Mouse (Mus musculus) ES-CJ7 (cell line): Measurements from ENCODE around the gene Cyp4a31.
"Not testable (repeated sequence)": the region's sequence is repeated elsewhere in the genome, so short reads cannot be mapped to it uniquely, and the experiment has no call there.

Experiments
- DNase-seq: peaks from one replicate; pipeline ENCODE4 v3.0.0; 2011; ENCODE audit warnings: low read depth, low spot score

The Cyp4a31 gene

GRCm38 (mm10) chr4:115563401-115563800, at the start of gene Cyp4a31:
Cyp4a31 (plus strand) TSS chr4:115563649.
- no peak for DNase-seq

- not testable (repeated sequence) for DNase-seq
Measured at GRCm38 (mm10) chr4:115513964-115514363, 49.5 kb upstream of the Cyp4a31 start.

GRCm38 (mm10) chr4:115518000-115518399, 45.4 kb upstream of the Cyp4a31 start, which contains the start of gene Cyp4a10:
Cyp4a10 (plus strand) TSS chr4:115518264.
- not testable (repeated sequence) for DNase-seq

GRCm38 (mm10) chr4:115519444-115519843, 44.0 kb upstream of the Cyp4a31 start:
- DNase-seq: no peak

- DNase-seq: peak; percentile 32
Measured at GRCm38 (mm10) chr4:115521766-115522165, 41.7 kb upstream of the Cyp4a31 start.

GRCm38 (mm10) chr4:115545101-115545500, 18.3 kb upstream of the Cyp4a31 start:
- no peak for DNase-seq

- DNase-seq: no peak
Measured at GRCm38 (mm10) chr4:115546141-115546828, 17.2 kb upstream of the Cyp4a31 start.

GRCm38 (mm10) chr4:115552726-115553125, 10.7 kb upstream of the Cyp4a31 start:
- DNase-seq: no peak

- DNase-seq: no peak
Measured at GRCm38 (mm10) chr4:115555513-115555912, 7.9 kb upstream of the Cyp4a31 start.

- peak; percentile 86 for DNase-seq
Measured at GRCm38 (mm10) chr4:115557861-115558561, 5.4 kb upstream of the Cyp4a31 start.

GRCm38 (mm10) chr4:115561236-115561635, 2.2 kb upstream of the Cyp4a31 start:
- peak; percentile 72 for DNase-seq

GRCm38 (mm10) chr4:115564469-115565225, 1.2 kb downstream of the Cyp4a31 start:
- not testable (repeated sequence) for DNase-seq

GRCm38 (mm10) chr4:115575255-115575654, 11.8 kb downstream of the Cyp4a31 start:
- DNase-seq: no peak

- no peak for DNase-seq
Measured at GRCm38 (mm10) chr4:115575776-115576175, 12.3 kb downstream of the Cyp4a31 start.

GRCm38 (mm10) chr4:115583036-115583435, 19.6 kb downstream of the Cyp4a31 start:
- no peak for DNase-seq

- no peak for DNase-seq
Measured at GRCm38 (mm10) chr4:115596357-115596756, 32.9 kb downstream of the Cyp4a31 start.

- no peak for DNase-seq
Measured at GRCm38 (mm10) chr4:115596824-115597336, 33.4 kb downstream of the Cyp4a31 start.

GRCm38 (mm10) chr4:115600611-115601010, 37.2 kb downstream of the Cyp4a31 start, which contains the start of gene Cyp4a32:
Cyp4a32 (plus strand) TSS chr4:115600969.
- DNase-seq: not testable (repeated sequence)

GRCm38 (mm10) chr4:115614005-115614404, 50.6 kb downstream of the Cyp4a31 start:
- DNase-seq: no peak

GRCm38 (mm10) chr4:115625560-115625959, 62.1 kb downstream of the Cyp4a31 start:
- not testable (repeated sequence) for DNase-seq
